Mouse (Mus musculus): Measurements from ENCODE around the gene Gm13271.
"Not testable (repeated sequence)": the region's sequence is repeated elsewhere in the genome, so short reads cannot be mapped to it uniquely, and the experiment has no call there.

Gene Gm13271

GRCm38 (mm10) chr4:88760431-88760830, 5.8 kb downstream of the Gm13271 start:
- peak; percentile 80 for DNase-seq (ENCODE audit: low read depth)

GRCm38 (mm10) chr4:88761776-88762175, 7.1 kb downstream of the Gm13271 start:
- DNase-seq (ENCODE audit: low read depth), result not testable (repeated sequence)

GRCm38 (mm10) chr4:88762341-88762740, 7.7 kb downstream of the Gm13271 start:
- not testable (repeated sequence) for DNase-seq (ENCODE audit: low read depth)

DNA sequence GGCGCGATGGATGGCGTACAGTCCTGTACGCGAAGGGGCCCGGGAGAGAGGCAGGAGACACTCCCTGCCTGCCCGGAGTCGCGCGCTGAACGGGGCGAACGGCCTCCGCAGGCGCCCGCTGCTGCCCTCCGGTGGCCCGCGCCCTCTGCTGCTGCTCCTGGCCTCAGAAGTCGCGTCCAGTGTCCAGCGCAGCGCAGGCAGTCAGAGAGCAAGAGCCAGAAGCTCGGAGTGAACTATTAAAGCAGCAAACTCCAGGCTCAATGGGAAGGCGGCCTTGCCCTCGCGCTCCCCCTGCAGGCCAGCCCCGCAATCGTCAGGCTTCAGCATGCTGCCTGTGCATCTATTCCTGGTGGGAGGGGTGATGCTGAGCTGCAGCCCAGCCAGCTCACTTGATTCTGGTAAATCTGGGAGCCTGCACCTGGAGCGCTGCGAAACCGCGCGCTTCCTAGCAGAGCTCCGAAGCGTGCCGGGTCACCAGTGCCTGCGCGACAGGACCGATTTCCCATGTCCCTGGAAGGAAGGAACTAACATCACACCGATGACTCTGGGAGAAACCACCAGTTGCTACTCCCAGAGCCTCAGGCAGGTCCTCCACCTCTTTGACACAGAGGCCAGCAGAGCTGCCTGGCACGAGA, 8.8 kb downstream of the Gm13271 start:
- peak; percentile 65 for DNase-seq (ENCODE audit: low read depth)

DNA sequence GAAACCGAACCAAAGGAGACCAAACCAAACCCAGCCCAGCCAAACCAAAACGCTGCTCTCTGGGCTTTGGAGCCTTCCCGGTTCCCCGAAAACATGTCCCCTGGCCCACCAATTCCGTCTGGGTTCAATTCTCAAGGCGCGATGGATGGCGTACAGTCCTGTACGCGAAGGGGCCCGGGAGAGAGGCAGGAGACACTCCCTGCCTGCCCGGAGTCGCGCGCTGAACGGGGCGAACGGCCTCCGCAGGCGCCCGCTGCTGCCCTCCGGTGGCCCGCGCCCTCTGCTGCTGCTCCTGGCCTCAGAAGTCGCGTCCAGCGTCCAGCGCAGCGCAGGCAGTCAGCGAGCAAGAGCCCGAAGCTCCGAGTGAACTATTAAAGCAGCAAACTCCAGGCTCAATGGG, 18.9 kb downstream of the Gm13271 start, which contains the start of gene Gm13290:
Gene Gm13290, plus strand, starts transcription at position 301 of the 400 bp plus-strand sequence.
- DNase-seq (ENCODE audit: low read depth), result not testable (repeated sequence)

GRCm38 (mm10) chr4:88776622-88777021, 22.0 kb downstream of the Gm13271 start, which contains the start of gene Gm13289:
TSS of gene Gm13289 (plus strand) at chr4:88776922.
- not testable (repeated sequence) for DNase-seq (ENCODE audit: low read depth)

GRCm38 (mm10) chr4:88779550-88779949, 24.9 kb downstream of the Gm13271 start, which contains the start of gene Gm13272:
TSS of gene Gm13272 (plus strand) at chr4:88779850.
- DNase-seq (ENCODE audit: low read depth), result not testable (repeated sequence)

DNA sequence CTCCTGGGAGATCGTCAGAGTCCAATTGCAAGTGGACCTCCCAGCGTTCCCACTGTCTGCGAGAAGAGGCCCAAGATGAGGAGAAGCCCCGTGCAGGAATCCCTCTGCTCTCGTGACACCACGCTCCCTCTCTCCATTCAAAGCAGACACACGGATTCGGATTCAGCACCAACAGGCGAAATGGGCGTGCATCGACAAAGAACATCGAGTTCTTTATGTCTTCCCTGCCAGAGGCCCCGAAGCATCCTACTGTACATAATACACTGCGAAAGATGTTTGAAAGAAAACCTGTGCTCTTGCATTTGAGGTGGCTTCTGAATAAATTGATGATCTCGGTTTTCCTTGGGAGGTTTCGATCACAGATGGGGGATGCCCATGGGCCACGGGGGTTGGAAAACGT, 25.7 kb downstream of the Gm13271 start:
- DNase-seq (ENCODE audit: low read depth), result not testable (repeated sequence)

- not testable (repeated sequence) for DNase-seq (ENCODE audit: low read depth)
Measured at GRCm38 (mm10) chr4:88781831-88782230, 27.2 kb downstream of the Gm13271 start, which contains the start of gene Ifnz. TSS of gene Ifnz (plus strand) at chr4:88782131.

GRCm38 (mm10) chr4:88782335-88782734, 27.7 kb downstream of the Gm13271 start:
- DNase-seq (ENCODE audit: low read depth), result not testable (repeated sequence)

GRCm38 (mm10) chr4:88785409-88785808, 30.7 kb downstream of the Gm13271 start, which contains the start of gene Gm13276:
TSS of gene Gm13276 (plus strand) at chr4:88785709.
- not testable (repeated sequence) for DNase-seq (ENCODE audit: low read depth)

GRCm38 (mm10) chr4:88788402-88788801, 33.7 kb downstream of the Gm13271 start, which contains the start of gene Gm13277:
TSS of gene Gm13277 (plus strand) at chr4:88788632.
- not testable (repeated sequence) for DNase-seq (ENCODE audit: low read depth)

DNA sequence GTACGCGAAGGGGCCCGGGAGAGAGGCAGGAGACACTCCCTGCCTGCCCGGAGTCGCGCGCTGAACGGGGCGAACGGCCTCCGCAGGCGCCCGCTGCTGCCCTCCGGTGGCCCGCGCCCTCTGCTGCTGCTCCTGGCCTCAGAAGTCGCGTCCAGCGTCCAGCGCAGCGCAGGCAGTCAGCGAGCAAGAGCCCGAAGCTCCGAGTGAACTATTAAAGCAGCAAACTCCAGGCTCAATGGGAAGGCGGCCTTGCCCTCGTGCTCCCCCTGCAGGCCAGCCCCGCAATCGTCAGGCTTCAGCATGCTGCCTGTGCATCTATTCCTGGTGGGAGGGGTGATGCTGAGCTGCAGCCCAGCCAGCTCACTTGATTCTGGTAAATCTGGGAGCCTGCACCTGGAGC, 36.6 kb downstream of the Gm13271 start, which contains the start of gene Gm13278:
Gene Gm13278, plus strand, starts transcription at position 301 of the 400 bp plus-strand sequence.
- DNase-seq (ENCODE audit: low read depth), result not testable (repeated sequence)

GRCm38 (mm10) chr4:88793936-88794675, 39.4 kb downstream of the Gm13271 start, which contains the start of gene Gm13275:
TSS of gene Gm13275 (plus strand) at chr4:88794487.
- not testable (repeated sequence) for DNase-seq (ENCODE audit: low read depth)

- DNase-seq (ENCODE audit: low read depth), result not testable (repeated sequence)
Measured at GRCm38 (mm10) chr4:88797097-88797496, 42.4 kb downstream of the Gm13271 start, which contains the start of gene Gm13279. TSS of gene Gm13279 (plus strand) at chr4:88797397.

DNA sequence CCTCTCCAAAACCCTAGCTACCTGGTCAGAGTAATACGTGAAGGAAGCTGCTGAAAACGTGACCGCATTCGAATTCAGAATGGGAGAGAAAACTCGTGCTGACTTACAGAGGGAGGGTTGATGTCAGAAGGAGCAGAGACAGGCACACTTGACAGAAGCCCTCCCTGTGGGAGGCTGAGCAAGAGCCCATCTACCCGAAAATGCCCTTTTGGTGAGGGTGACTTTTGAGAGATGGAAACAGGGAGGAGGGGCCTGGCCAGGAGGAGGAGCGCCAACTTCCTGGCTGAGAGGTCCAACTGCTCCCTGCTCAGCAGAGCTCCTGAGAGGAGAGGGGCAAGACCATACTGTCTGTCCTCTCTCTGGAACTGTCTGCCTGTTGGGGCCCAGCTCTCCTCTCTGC, 44.7 kb downstream of the Gm13271 start, which contains the start of gene Gm13285:
Gene Gm13285, plus strand, starts transcription at position 301 of the 400 bp plus-strand sequence.
- not testable (repeated sequence) for DNase-seq (ENCODE audit: low read depth)

DNA sequence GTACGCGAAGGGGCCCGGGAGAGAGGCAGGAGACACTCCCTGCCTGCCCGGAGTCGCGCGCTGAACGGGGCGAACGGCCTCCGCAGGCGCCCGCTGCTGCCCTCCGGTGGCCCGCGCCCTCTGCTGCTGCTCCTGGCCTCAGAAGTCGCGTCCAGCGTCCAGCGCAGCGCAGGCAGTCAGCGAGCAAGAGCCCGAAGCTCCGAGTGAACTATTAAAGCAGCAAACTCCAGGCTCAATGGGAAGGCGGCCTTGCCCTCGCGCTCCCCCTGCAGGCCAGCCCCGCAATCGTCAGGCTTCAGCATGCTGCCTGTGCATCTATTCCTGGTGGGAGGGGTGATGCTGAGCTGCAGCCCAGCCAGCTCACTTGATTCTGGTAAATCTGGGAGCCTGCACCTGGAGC, 48.3 kb downstream of the Gm13271 start, which contains the start of gene Gm13287:
Gene Gm13287, plus strand, starts transcription at position 301 of the 400 bp plus-strand sequence.
- DNase-seq (ENCODE audit: low read depth), result not testable (repeated sequence)

Data from fibroblast of lung, adult 2 months (primary cell).